Mouse (Mus musculus) kidney, adult 2 months (tissue): ENCODE measurements around the gene Catsperz.

Source experiments
- CTCF ChIP-seq: fragments of 200-500 bp; conservative IDR thresholded peaks from 2 replicates; pipeline ENCODE4 v1.5.1; 2011; ENCODE audit warnings: low read depth, mild to moderate bottlenecking, control low read depth, low read length, moderate library complexity, mixed read lengths; ENCODE audit not compliant: insufficient read depth, insufficient read length
- POLR2A ChIP-seq: fragments of 200-500 bp; IDR thresholded peaks from one replicate; pipeline ENCODE4 v1.6.1; 2011; ENCODE audit warnings: low read depth, low read length, control low read depth

DNA sequence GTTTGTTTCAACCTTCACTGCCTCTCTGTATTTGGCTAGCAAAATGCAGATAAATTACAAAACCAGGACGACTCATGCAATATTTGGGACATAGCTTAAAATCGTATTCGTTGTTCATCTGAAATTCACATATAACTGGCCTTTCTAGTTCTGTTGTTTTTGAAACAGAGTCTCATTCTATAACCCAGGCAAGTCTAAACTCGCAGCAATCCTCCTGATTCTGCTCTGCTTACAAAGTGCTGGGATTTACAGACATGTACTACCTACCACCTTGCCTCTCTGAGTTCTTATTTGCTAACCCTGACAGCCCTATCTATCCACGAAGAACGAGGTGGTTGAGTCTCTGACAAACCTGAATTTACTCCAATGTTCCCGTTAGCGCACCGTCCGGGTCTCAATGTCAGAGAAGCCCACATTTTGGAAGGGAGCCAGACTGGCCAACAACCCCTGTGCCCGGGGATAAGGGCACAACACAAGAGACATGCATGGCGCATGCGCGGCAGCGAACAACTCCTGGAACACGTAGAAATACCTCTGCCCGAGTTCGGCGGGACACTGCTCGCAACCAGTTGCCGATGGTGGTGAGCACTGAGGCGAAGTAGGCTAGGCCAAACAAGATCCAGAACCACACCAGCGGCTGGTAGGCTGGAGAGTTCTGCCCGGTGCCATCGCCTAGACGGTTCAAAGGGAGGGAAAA lies 1.5 kb upstream of the Catsperz start:
- TF ChIP-seq CTCF (no peak), POLR2A (no peak)
